Mouse (Mus musculus) E14TG2a.4 (cell line): ENCODE results near the gene Rtf2.

Experiments used
- CTCF ChIP-seq: conservative IDR thresholded peaks from 2 replicates; pipeline ENCODE4 v1.5.1; 2014; ENCODE audit warnings: low read length
- POU5F1 ChIP-seq: IDR thresholded peaks from 2 replicates; pipeline ENCODE4 v1.6.1; 2014; ENCODE audit warnings: low read length, borderline replicate concordance

DNA sequence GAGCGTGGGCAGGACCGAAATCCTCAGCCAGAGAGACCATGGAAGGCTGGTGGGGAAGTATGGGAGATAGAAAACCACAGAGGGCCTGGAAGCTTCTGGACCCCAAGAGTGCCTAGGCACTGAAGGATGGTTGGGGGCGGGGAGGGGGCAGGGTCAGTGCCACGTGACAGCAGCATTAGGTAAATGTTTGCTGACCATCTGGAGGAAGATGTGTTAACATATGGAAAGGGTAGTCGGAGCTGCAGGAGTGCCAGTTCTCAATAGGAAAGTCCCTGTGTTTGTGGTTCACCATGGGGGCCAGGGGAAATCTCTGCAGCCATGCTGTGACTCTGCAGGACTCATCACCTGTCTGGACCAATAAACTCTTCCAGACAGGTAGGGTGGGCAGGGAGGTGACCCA, 26.5 kb upstream of the Rtf2 start:
- TF ChIP-seq CTCF = no peak
- no peak for TF ChIP-seq POU5F1
